Mouse (Mus musculus) embryonic facial prominence, embryonic 14.5 days (tissue): ENCODE results near the gene Gm14632. TPM values are rescaled to one million over a fixed set of nuclear protein-coding genes. Genes with fewer than 3 reads are reported as not detected.
"Not testable (repeated sequence)": the region's sequence is repeated elsewhere in the genome, so short reads cannot be mapped to it uniquely, and the experiment has no call there.

ENCODE experiments used
- ATAC-seq: fragments of 200-750 bp; cut with Nextera tagmentation; 2 replicates; pipeline ENCODE4 v1.8.0; 2017; ENCODE audit warnings: low read depth, moderate number of reproducible peaks, moderate TSS enrichment
- DNase-seq: peaks from one replicate; pipeline ENCODE4 v3.0.0-alpha.2; 2015; ENCODE audit warnings: low spot score
- H3K27ac ChIP-seq: fragments of 300-500 bp; sonication (generic); replicated peaks from 2 replicates; pipeline ENCODE4 v1.5.1; 2014; ENCODE audit warnings: low read depth, mild to moderate bottlenecking, low read length, moderate library complexity
- H3K27me3 ChIP-seq: fragments of 300-500 bp; sonication (generic); replicated peaks from 2 replicates; pipeline ENCODE4 v1.6.1; 2014; ENCODE audit warnings: low read length; ENCODE audit not compliant: control insufficient read depth, insufficient read depth
- H3K36me3 ChIP-seq: fragments of 300-500 bp; sonication (generic); 2 replicates; pipeline ENCODE4 v1.6.1; 2014; ENCODE audit warnings: low read length, mixed read lengths; ENCODE audit not compliant: control insufficient read depth, insufficient read depth
- H3K4me1 ChIP-seq: fragments of 300-500 bp; sonication (generic); 2 replicates; pipeline ENCODE4 v1.6.1; 2014; ENCODE audit warnings: antibody characterized with exemption, low read length; ENCODE audit not compliant: control insufficient read depth, insufficient read depth
- H3K4me2 ChIP-seq: fragments of 300-500 bp; sonication (generic); 2 replicates; pipeline ENCODE4 v1.6.1; 2014; ENCODE audit warnings: low read depth, mild to moderate bottlenecking, low read length, moderate library complexity, mixed read lengths
- H3K4me3 ChIP-seq: fragments of 300-500 bp; sonication (generic); 2 replicates; pipeline ENCODE4 v1.5.1; 2014; ENCODE audit warnings: low read depth, mild to moderate bottlenecking, low read length
- H3K9ac ChIP-seq: fragments of 300-500 bp; sonication (generic); 2 replicates; pipeline ENCODE4 v1.6.1; 2014; ENCODE audit warnings: low read depth, mild to moderate bottlenecking, low read length, moderate library complexity, mixed read lengths
- H3K9me3 ChIP-seq: fragments of 300-500 bp; sonication (generic); 2 replicates; pipeline ENCODE4 v1.6.1; 2016; ENCODE audit warnings: low read length; ENCODE audit not compliant: control insufficient read depth
- WGBS: fragments of 180-500 bp; shearing (Covaris S2); extraction: QIAGEN DNeasy Blood & Tissue Kit; methylation state at CpG from one replicate; pipeline ENCODE4 v1.1.7; 2014; 5-methylcytosine and 5-hydroxymethylcytosine counted together
- polyA plus RNA-seq: library from polyadenylated mRNA; unstranded; fragments of >200 nt; fragmentation: Nextera tagmentation; extraction: Ambion mirVana; gene quantifications from 2 replicates; pipeline ENCODE4 v1.2.1, GENCODE M21; 2014

The Gm14632 gene
- polyA plus RNA-seq, result not detected in 2 replicates

- H3K9ac ChIP-seq, result not testable (repeated sequence)
Measured at GRCm38 (mm10) chrX:30329472-30329871, at the start of gene Gm14632. Gene Gm14632 (plus strand): TSS chrX:30329772.

More at GRCm38 (mm10) chrX:30329472-30329871, at the start of gene Gm14632:
- not testable (repeated sequence) for DNase-seq, H3K4me2 ChIP-seq, H3K36me3 ChIP-seq, ATAC-seq, H3K4me3 ChIP-seq, H3K9me3 ChIP-seq, H3K4me1 ChIP-seq, H3K27ac ChIP-seq, H3K27me3 ChIP-seq
- WGBS, result 83% methylated on average over 3 of the region's 7 CpGs
